Mouse (Mus musculus): ENCODE data around the gene Anp32e. TPM values are rescaled to one million over a fixed set of nuclear protein-coding genes. Genes with fewer than 3 reads are reported as not detected.
"Not testable (repeated sequence)": the region's sequence is repeated elsewhere in the genome, so short reads cannot be mapped to it uniquely, and the experiment has no call there.

Gene Anp32e
- total RNA-seq, 2 experiments from 2014 or later, result 101 to 384 TPM

GRCm38 (mm10) chr3:95903753-95904502 lies 25.1 kb upstream of the Anp32e start:
- ATAC-seq (replicated peaks; ENCODE audit: poor library complexity), result no peak

- no peak for ATAC-seq (replicated peaks; ENCODE audit: poor library complexity)
Measured at GRCm38 (mm10) chr3:95904568-95904967, 24.5 kb upstream of the Anp32e start, which contains the start of gene Car14. Gene Car14 (minus strand): TSS chr3:95904691.

GRCm38 (mm10) chr3:95905146-95905939 lies 23.7 kb upstream of the Anp32e start:
- no peak; the same call in 1 of the 2 replicates for ATAC-seq (replicated peaks; ENCODE audit: poor library complexity)

- ATAC-seq (replicated peaks; ENCODE audit: poor library complexity), result peak; percentile 71
Measured at GRCm38 (mm10) chr3:95905940-95906492, 23.0 kb upstream of the Anp32e start.

- peak; percentile 67 for ATAC-seq (replicated peaks; ENCODE audit: poor library complexity)
Measured at GRCm38 (mm10) chr3:95906860-95907259, 22.2 kb upstream of the Anp32e start.

- ATAC-seq (replicated peaks; ENCODE audit: poor library complexity), result no peak
Measured at GRCm38 (mm10) chr3:95907613-95908012, 21.4 kb upstream of the Anp32e start.

- ATAC-seq (replicated peaks; ENCODE audit: poor library complexity), result peak; percentile 50
Measured at GRCm38 (mm10) chr3:95914706-95915105, 14.3 kb upstream of the Anp32e start.

GRCm38 (mm10) chr3:95916760-95917159 lies 12.3 kb upstream of the Anp32e start:
- peak; percentile 61 for ATAC-seq (replicated peaks; ENCODE audit: poor library complexity)

- ATAC-seq (replicated peaks; ENCODE audit: poor library complexity), result not testable (repeated sequence)
Measured at GRCm38 (mm10) chr3:95920532-95920931, 8.5 kb upstream of the Anp32e start.

GRCm38 (mm10) chr3:95923429-95923828 lies 5.6 kb upstream of the Anp32e start:
- not testable (repeated sequence) for ATAC-seq (replicated peaks; ENCODE audit: poor library complexity)

- no peak for ATAC-seq (replicated peaks; ENCODE audit: poor library complexity)
Measured at GRCm38 (mm10) chr3:95924185-95924584, 4.9 kb upstream of the Anp32e start.

- ATAC-seq (replicated peaks; ENCODE audit: poor library complexity), result no peak
Measured at GRCm38 (mm10) chr3:95925087-95925486, 4.0 kb upstream of the Anp32e start.

GRCm38 (mm10) chr3:95928261-95928657 lies 787 bp upstream of the Anp32e start:
- ATAC-seq (replicated peaks; ENCODE audit: poor library complexity), result no peak

GRCm38 (mm10) chr3:95929581-95930470 lies 780 bp downstream of the Anp32e start:
- peak; percentile 15 for ATAC-seq (replicated peaks; ENCODE audit: poor library complexity)

- no peak; the same call in 1 of the 2 replicates for ATAC-seq (replicated peaks; ENCODE audit: poor library complexity)
Measured at GRCm38 (mm10) chr3:95930471-95930789, 1.4 kb downstream of the Anp32e start.

- no peak for ATAC-seq (replicated peaks; ENCODE audit: poor library complexity)
Measured at GRCm38 (mm10) chr3:95931471-95931870, 2.4 kb downstream of the Anp32e start.

GRCm38 (mm10) chr3:95932157-95932556 lies 3.1 kb downstream of the Anp32e start:
- no peak for ATAC-seq (replicated peaks; ENCODE audit: poor library complexity)

- ATAC-seq (replicated peaks; ENCODE audit: poor library complexity), result no peak
Measured at GRCm38 (mm10) chr3:95932566-95932965, 3.5 kb downstream of the Anp32e start.

- no peak for ATAC-seq (replicated peaks; ENCODE audit: poor library complexity)
Measured at GRCm38 (mm10) chr3:95933111-95933750, 4.2 kb downstream of the Anp32e start.

- no peak for ATAC-seq (replicated peaks; ENCODE audit: poor library complexity)
Measured at GRCm38 (mm10) chr3:95934448-95934847, 5.4 kb downstream of the Anp32e start.
